Mouse (Mus musculus): ENCODE measurements at regions not wholly inside any gene's neighbourhood (a gene's known extent, or its start where the extent isn't known, plus 50 kb on each side); places are given as distances from the start of the nearest gene placed in this dataset.

GRCm38 (mm10) chr16:62623938-62624337, 162.7 kb downstream of the Nsun3 start:
- ATAC-seq = no peak
- Histone ChIP-seq H3K9ac (ENCODE audit: low read depth, low read length) (no peak overlapping the region), H3K4me1 (ENCODE audit: control insufficient read depth, insufficient read depth, low read length) (no peaks in the 10 kb centered on the region), H3K4me2 (ENCODE audit: low read depth, low read length) (no peak overlapping the region), H3K27me3 (replicated peaks; ENCODE audit: control insufficient read depth, insufficient read depth, low read length) (no peaks in the 10 kb centered on the region), H3K27ac (ENCODE audit: low read length) (no peak overlapping the region), H3K4me3 (ENCODE audit: low read length) (no peak overlapping the region), H3K36me3 (ENCODE audit: control insufficient read depth, insufficient read depth, low read length) (no peaks in the 10 kb centered on the region), H3K9me3 (ENCODE audit: control insufficient read depth, low read length) (no peaks in the 10 kb centered on the region)
- 70% methylated on average over 6 of the region's 6 CpGs for WGBS

DNA sequence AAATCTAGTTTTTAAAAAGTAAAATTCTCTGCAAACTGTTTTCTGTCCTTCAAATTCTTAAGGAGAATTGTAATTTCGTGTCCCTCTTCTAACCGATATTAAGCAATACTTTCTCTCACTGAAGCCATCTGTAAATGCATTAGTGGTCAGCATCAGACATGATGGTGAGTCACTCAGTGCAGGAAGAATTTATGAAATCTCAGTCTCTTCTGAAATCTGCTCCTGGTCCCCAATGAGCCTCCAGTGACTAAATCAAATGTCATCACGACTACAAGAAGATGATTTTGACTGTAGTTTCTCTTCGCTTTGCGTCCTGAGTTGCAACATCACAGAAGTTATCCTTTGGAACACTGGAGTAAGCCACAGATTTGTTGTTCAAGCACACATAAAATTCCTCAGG, 175.7 kb downstream of the Nsun3 start:
- 87% methylated on average over 5 of the region's 5 CpGs for WGBS
- no peaks in the 10 kb centered on the region for H3K9me3 ChIP-seq (ENCODE audit: control insufficient read depth, low read length)
- no peak overlapping the region for H3K9ac ChIP-seq (ENCODE audit: low read depth, low read length)
- no peak overlapping the region for H3K4me3 ChIP-seq (ENCODE audit: low read length)
- H3K4me2 ChIP-seq (ENCODE audit: low read depth, low read length) = no peak overlapping the region
- H3K4me1 ChIP-seq (ENCODE audit: control insufficient read depth, insufficient read depth, low read length) = no peaks in the 10 kb centered on the region
- H3K36me3 ChIP-seq (ENCODE audit: control insufficient read depth, insufficient read depth, low read length) = no peaks in the 10 kb centered on the region
- ATAC-seq = no peak
- no peak overlapping the region for H3K27ac ChIP-seq (ENCODE audit: low read length)
- H3K27me3 ChIP-seq (replicated peaks; ENCODE audit: control insufficient read depth, insufficient read depth, low read length) = no peaks in the 10 kb centered on the region

GRCm38 (mm10) chr16:62608617-62609016, 178.0 kb downstream of the Nsun3 start:
- ATAC-seq = no peak

GRCm38 (mm10) chr16:62605920-62606319, 180.7 kb downstream of the Nsun3 start:
- no peak overlapping the region for H3K9ac ChIP-seq (ENCODE audit: low read depth, low read length)
- no peak for ATAC-seq
- no peaks in the 10 kb centered on the region for H3K27me3 ChIP-seq (replicated peaks; ENCODE audit: control insufficient read depth, insufficient read depth, low read length)
- H3K9me3 ChIP-seq (ENCODE audit: control insufficient read depth, low read length) = no peaks in the 10 kb centered on the region
- H3K36me3 ChIP-seq (ENCODE audit: control insufficient read depth, insufficient read depth, low read length) = no peaks in the 10 kb centered on the region
- 94% methylated on average over 1 of the region's 1 CpGs for WGBS
- H3K4me1 ChIP-seq (ENCODE audit: control insufficient read depth, insufficient read depth, low read length) = no peaks in the 10 kb centered on the region
- no peak overlapping the region for H3K4me3 ChIP-seq (ENCODE audit: low read length)
- H3K27ac ChIP-seq (ENCODE audit: low read length) = no peak overlapping the region
- no peak overlapping the region for H3K4me2 ChIP-seq (ENCODE audit: low read depth, low read length)

More at GRCm38 (mm10) chr16:62608617-62609016, 178.0 kb downstream of the Nsun3 start:
- no peak overlapping the region for H3K4me2 ChIP-seq (ENCODE audit: low read depth, low read length)
- no peak overlapping the region for H3K27ac ChIP-seq (ENCODE audit: low read length)
- no peaks in the 10 kb centered on the region for H3K4me1 ChIP-seq (ENCODE audit: control insufficient read depth, insufficient read depth, low read length)
- H3K9ac ChIP-seq (ENCODE audit: low read depth, low read length) = no peak overlapping the region
- WGBS = 82% methylated on average over 3 of the region's 3 CpGs
- no peaks in the 10 kb centered on the region for H3K27me3 ChIP-seq (replicated peaks; ENCODE audit: control insufficient read depth, insufficient read depth, low read length)
- no peaks in the 10 kb centered on the region for H3K9me3 ChIP-seq (ENCODE audit: control insufficient read depth, low read length)
- no peaks in the 10 kb centered on the region for H3K36me3 ChIP-seq (ENCODE audit: control insufficient read depth, insufficient read depth, low read length)
- no peak overlapping the region for H3K4me3 ChIP-seq (ENCODE audit: low read length)

DNA sequence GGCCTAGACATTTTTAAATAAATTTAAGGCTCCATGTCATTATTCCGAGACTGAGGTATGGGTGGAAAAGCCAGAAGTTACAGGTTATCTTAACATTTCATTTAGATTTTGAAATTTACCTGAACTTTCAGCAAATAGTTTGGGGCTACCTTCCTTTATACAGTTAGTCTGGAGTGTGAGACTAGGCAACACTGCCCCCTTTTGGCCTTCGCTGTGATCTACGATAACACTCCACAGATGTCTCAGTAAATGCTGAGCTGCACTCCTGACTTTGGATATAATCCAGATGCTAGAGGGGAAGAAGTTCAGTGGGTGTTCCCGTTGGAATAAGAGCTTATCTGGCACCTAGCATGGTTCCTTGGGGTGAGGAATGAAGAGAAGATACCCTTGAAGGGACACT, 224.6 kb downstream of the Nsun3 start:
- Histone ChIP-seq H3K9ac (ENCODE audit: low read depth, low read length) (no peak overlapping the region), H3K27me3 (replicated peaks; ENCODE audit: control insufficient read depth, insufficient read depth, low read length) (no peaks in the 10 kb centered on the region), H3K4me3 (ENCODE audit: low read length) (no peak overlapping the region), H3K27ac (ENCODE audit: low read length) (no peak overlapping the region), H3K4me2 (ENCODE audit: low read depth, low read length) (no peak overlapping the region), H3K4me1 (ENCODE audit: control insufficient read depth, insufficient read depth, low read length) (no peaks in the 10 kb centered on the region), H3K36me3 (ENCODE audit: control insufficient read depth, insufficient read depth, low read length) (no peaks in the 10 kb centered on the region), H3K9me3 (ENCODE audit: control insufficient read depth, low read length) (no peaks in the 10 kb centered on the region)
- WGBS = 40% methylated on average over 4 of the region's 4 CpGs
- ATAC-seq = no peak

DNA sequence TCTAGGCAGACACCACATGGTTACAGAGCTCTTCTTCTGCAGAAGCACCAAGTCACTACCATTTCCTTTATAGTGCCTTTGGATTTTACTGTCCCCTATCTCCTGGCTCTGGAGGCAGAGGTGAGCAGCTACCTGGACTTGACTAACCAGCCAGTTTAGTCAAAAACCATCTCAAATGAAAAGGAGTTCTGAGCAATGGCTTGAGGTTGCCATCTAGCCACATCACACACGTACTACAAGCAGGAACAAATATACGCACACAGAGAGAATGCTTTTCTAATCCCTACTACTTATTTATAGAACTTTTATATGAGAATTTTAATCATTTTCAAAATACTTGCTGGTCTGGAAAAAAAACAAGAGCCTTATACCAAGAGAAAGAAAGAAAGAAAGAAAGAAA, 243.5 kb downstream of the Nsun3 start:
- H3K27me3 ChIP-seq (replicated peaks; ENCODE audit: control insufficient read depth, insufficient read depth, low read length) = no peaks in the 10 kb centered on the region
- no peak overlapping the region for H3K4me3 ChIP-seq (ENCODE audit: low read length)
- no peak for ATAC-seq
- 82% methylated on average over 2 of the region's 2 CpGs for WGBS
- H3K36me3 ChIP-seq (ENCODE audit: control insufficient read depth, insufficient read depth, low read length) = no peaks in the 10 kb centered on the region
- H3K4me2 ChIP-seq (ENCODE audit: low read depth, low read length) = no peak overlapping the region
- no peak overlapping the region for H3K27ac ChIP-seq (ENCODE audit: low read length)
- H3K4me1 ChIP-seq (ENCODE audit: control insufficient read depth, insufficient read depth, low read length) = no peaks in the 10 kb centered on the region
- no peak overlapping the region for H3K9ac ChIP-seq (ENCODE audit: low read depth, low read length)
- H3K9me3 ChIP-seq (ENCODE audit: control insufficient read depth, low read length) = no peaks in the 10 kb centered on the region

GRCm38 (mm10) chr16:62537730-62538479, 248.7 kb downstream of the Nsun3 start:
- no peaks in the 10 kb centered on the region for H3K27me3 ChIP-seq (replicated peaks; ENCODE audit: control insufficient read depth, insufficient read depth, low read length)
- no peak overlapping the region for H3K4me2 ChIP-seq (ENCODE audit: low read depth, low read length)
- H3K4me3 ChIP-seq (ENCODE audit: low read length) = no peak overlapping the region
- H3K9me3 ChIP-seq (ENCODE audit: control insufficient read depth, low read length) = no peaks in the 10 kb centered on the region
- no peaks in the 10 kb centered on the region for H3K36me3 ChIP-seq (ENCODE audit: control insufficient read depth, insufficient read depth, low read length)
- no peaks in the 10 kb centered on the region for H3K4me1 ChIP-seq (ENCODE audit: control insufficient read depth, insufficient read depth, low read length)
- 72% methylated on average over 7 of the region's 7 CpGs for WGBS
- ATAC-seq = no peak
- H3K9ac ChIP-seq (ENCODE audit: low read depth, low read length) = no peak overlapping the region
- H3K27ac ChIP-seq (ENCODE audit: low read length) = no peak overlapping the region

DNA sequence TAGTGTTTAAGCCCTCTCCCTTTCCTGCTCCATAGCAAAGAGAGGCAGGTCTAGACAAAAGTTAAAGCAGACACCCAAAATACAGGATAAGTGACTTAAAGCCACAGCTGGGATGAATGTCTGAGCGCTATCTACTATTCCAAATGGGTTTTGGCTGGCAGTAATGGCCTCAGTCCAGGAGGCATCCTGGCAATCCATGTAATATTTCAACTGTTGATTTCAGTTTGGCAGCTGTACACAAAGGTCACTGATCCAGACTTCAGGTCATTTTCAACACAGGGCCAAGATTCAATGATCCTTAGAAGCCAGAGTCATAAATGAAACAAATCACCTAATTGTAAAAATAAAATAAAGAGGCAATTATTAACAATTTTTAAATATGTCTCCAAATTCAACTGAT, 277.3 kb downstream of the Nsun3 start:
- Histone ChIP-seq H3K4me1 (ENCODE audit: control insufficient read depth, insufficient read depth, low read length) (no peaks in the 10 kb centered on the region), H3K27me3 (replicated peaks; ENCODE audit: control insufficient read depth, insufficient read depth, low read length) (no peaks in the 10 kb centered on the region), H3K9me3 (ENCODE audit: control insufficient read depth, low read length) (no peaks in the 10 kb centered on the region), H3K4me2 (ENCODE audit: low read depth, low read length) (no peak overlapping the region), H3K9ac (ENCODE audit: low read depth, low read length) (no peak overlapping the region), H3K36me3 (ENCODE audit: control insufficient read depth, insufficient read depth, low read length) (no peaks in the 10 kb centered on the region), H3K4me3 (ENCODE audit: low read length) (no peak overlapping the region), H3K27ac (ENCODE audit: low read length) (no peak overlapping the region)
- WGBS = 83% methylated on average over 1 of the region's 1 CpGs
- ATAC-seq = no peak

GRCm38 (mm10) chr16:62506725-62507482, 279.7 kb downstream of the Nsun3 start:
- 51% methylated on average over 2 of the region's 2 CpGs for WGBS
- no peaks in the 10 kb centered on the region for H3K36me3 ChIP-seq (ENCODE audit: control insufficient read depth, insufficient read depth, low read length)
- no peak for ATAC-seq
- no peak overlapping the region for H3K4me3 ChIP-seq (ENCODE audit: low read length)
- no peaks in the 10 kb centered on the region for H3K4me1 ChIP-seq (ENCODE audit: control insufficient read depth, insufficient read depth, low read length)
- no peak overlapping the region for H3K4me2 ChIP-seq (ENCODE audit: low read depth, low read length)
- H3K27me3 ChIP-seq (replicated peaks; ENCODE audit: control insufficient read depth, insufficient read depth, low read length) = no peaks in the 10 kb centered on the region
- no peak overlapping the region for H3K9ac ChIP-seq (ENCODE audit: low read depth, low read length)
- no peak overlapping the region for H3K27ac ChIP-seq (ENCODE audit: low read length)
- no peaks in the 10 kb centered on the region for H3K9me3 ChIP-seq (ENCODE audit: control insufficient read depth, low read length)

Data from intestine, embryonic 16.5 days (tissue).